Mouse (Mus musculus) cerebellum, postnatal 25 days (tissue): ENCODE data around the gene Rps6ka1.

Source experiments
- DNase-seq, 2 experiments: peaks; one replicate each; pipeline ENCODE4 v3.0.0; 2021; ENCODE audit warnings: mixed read lengths in 2 of 2

The Rps6ka1 gene

GRCm38 (mm10) chr4:133896984-133897383 is 9.4 kb upstream of the Rps6ka1 start:
- DNase-seq: no peak

DNA sequence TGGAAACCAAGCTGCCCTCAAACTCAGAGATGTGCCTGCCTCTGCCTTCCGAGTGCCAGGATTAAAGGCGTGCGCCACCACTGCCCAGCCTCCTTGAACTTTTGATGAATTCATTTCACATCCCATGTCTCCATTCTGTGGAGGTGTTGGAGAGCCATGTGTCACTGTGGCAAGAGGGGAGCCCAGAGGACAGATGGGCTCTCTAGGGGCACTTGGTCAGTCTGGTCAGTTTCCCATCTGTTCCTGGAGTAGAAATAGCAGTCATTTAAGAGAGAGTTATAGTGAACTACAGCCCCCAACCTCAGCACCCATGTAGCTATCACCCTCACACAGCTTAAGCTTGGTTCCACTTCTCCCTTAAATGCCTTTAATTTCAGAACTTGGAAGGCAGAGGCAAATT is 8.4 kb upstream of the Rps6ka1 start:
- peak in 1 of 2 experiments; percentile 46 for DNase-seq

DNA sequence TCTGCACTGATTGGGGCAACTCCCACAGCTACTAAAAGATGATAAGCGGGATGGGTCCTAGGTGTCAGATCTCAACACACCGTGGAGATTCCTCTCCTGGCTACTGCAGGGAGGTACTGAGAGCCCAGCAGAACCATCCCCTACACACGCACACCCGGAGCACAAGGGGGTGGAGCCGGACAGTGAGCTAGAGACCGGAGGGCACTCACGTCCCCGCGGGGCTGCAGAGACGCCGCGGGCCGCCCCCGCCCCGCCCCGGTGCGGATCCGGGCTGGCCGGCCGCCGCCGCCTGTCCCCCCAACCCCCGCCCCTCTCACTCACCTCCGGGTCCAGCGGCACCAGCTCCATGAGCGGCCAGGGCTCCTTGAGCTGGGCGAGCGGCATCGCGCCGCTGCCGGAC is 348 bp downstream of the Rps6ka1 start:
- peak; percentile 78 to 81 for DNase-seq

GRCm38 (mm10) chr4:133885991-133886501 is 1.6 kb downstream of the Rps6ka1 start:
- peak; percentile 64 to 73 for DNase-seq

- peak; percentile 76 to 79 for DNase-seq
Observed at GRCm38 (mm10) chr4:133885331-133885730, 2.3 kb downstream of the Rps6ka1 start.

DNA sequence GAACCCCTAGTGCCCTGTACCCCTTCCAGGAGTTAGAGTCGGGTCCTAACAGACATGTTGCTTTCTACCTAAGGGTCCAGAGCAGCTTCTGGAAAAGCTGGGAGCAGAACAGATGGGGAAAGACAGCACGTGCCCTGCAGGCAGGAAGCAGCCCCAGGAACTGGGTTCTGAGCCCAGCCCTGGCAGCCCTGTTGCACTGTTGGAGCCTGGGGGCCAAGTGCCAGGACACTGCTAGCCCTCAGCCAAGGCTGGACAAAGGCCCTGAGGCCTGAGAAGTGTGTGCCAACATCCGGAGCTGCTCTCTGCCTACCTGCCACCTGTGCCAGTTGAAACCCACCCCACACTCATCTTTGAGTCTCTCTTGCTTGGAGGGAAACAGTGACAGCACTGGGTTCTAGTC is 2.7 kb downstream of the Rps6ka1 start:
- peak; percentile 98 for DNase-seq

- no peak for DNase-seq
Observed at GRCm38 (mm10) chr4:133884127-133884753, 3.4 kb downstream of the Rps6ka1 start.

DNA sequence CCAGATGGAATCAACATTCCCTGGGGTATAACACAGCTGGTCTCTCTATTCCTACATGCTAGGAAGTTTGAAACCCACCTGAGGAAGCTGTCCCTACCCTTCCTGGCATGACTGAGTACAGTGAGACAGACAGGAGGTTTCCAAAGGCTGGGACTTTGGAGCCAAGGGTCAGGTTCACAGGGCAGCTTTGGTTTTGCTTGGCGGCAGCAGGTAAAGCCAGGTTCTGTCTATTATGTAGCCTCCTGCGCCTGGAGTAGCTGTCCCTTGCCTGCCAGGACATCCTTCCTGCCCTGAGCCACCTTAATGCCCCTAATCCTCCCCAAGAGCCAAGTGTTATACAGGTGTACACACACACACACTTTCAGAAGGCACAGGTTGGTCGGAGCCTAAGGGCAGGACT is 5.7 kb downstream of the Rps6ka1 start:
- DNase-seq: no peak

- DNase-seq: peak in 1 of 2 experiments; percentile 55
Observed at GRCm38 (mm10) chr4:133881399-133881798, 6.2 kb downstream of the Rps6ka1 start.

DNA sequence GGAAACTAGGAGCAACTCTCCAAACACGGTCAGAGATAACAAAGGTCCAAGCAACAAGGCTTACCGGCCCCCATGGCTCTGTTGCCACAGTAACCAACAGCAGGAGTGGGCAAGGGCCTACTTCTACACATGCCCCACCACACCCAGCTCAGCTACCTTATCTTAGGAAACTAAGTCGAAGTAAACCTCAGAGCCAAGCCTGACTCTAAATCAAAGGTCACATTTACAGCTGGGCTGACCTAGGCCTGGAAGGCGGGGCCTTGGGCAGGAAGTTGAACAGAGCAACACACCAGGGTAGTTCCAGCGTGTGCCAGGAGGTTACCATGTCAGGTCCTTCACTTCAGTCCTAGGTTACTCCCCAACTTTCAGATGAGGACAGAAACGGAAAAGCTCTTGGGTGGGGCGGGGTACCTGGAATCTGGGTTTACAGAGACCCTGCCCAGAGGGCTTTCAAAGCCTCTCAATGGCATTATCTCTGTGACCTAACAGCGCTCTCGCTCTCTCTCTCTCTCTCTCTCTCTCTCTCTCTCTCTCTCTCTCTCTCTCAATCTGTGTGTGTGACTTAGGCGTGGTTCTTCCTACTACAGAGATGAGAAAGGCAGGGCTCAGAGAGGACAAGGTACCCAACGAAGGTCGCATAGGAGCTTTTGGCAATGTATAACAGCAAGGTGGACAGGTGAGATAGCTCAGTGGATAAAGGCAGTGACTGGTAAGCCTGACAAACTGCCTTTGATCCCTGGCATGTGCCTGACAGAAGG is 8.3 kb downstream of the Rps6ka1 start:
- no peak for DNase-seq

- DNase-seq: peak; percentile 6 to 58
Observed at GRCm38 (mm10) chr4:133877850-133878755, 9.5 kb downstream of the Rps6ka1 start.

DNA sequence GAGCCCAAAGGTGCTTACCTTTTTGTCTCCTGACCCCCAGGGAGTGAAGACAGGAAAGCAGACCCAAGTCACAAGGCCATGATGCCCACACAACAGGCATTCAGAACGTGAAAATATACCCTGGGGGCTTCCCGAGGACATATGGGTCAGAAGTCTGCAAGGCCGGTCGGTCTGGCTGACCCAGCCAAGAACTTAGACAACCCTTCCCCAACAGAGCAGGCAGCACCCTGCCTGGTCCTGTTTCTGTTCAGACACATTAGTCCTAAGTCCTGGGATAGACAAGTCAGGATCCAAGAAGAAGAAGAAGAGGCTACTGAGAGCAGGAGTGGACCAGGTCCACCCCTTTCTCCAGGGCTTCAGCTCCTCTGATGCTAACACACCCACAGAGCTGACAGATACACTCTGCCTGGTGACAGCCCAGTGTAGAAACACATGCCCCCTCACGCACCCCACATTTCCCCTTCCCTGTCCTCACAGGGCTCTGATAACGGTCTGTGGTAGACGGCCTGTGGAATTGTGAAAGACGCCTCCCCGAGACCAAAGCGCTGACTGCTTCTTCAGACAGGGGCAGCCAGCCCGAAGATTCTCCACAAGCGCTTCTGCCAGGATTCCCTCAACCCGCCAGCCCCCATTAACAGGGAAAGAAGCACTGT is 12.6 kb downstream of the Rps6ka1 start:
- DNase-seq: no peak

- no peak for DNase-seq
Observed at GRCm38 (mm10) chr4:133873926-133874864, 13.4 kb downstream of the Rps6ka1 start.

- no peak for DNase-seq
Observed at GRCm38 (mm10) chr4:133873431-133873851, 14.2 kb downstream of the Rps6ka1 start.

DNA sequence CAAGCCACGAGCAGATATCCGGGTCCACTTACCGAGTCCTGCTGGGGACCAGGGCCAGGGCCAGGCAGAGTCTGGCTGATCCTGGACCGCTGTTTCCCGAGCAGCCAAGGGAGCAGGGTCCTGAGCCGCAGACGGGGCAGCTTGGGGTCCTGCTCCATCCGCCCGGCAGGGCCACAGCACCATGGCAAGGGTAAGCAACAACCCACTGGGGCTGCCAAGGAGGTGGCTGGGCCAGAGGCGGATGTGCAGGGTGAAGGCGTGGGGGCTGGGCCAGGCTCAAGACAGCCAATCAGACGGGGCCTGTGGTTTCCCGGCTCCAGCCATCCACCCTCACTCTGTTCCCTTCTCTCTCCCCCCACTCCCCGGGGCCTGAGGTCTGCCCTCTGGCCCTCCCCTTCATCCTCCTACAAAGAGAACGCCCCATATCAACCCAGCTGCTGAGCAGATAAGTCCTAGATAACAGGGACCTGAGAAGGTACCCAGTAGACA is 14.7 kb downstream of the Rps6ka1 start:
- DNase-seq: peak; percentile 64 to 65

- no peak for DNase-seq
Observed at GRCm38 (mm10) chr4:133872222-133872811, 15.3 kb downstream of the Rps6ka1 start.

DNA sequence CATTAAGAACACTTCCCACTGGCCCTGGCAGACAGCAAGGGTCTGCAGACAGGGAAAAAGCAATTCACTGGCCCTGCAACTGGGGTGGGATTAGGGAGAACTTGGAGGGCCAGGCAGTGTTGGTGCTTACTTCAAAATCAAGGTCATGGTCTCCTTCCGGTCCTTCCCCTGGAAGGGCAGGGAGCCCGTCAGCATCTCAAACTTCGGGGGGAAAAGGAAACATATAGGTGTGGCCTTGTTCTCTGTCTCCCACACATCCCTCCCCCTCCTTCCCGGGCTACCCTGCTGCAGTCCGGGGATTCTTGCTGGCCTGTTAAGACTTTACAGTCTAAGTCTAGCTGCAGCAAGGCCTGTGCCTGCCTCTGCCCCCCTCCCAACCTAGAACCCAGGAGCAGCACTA is 22.4 kb downstream of the Rps6ka1 start:
- no peak for DNase-seq

GRCm38 (mm10) chr4:133864380-133864981 is 23.1 kb downstream of the Rps6ka1 start:
- no peak for DNase-seq

DNA sequence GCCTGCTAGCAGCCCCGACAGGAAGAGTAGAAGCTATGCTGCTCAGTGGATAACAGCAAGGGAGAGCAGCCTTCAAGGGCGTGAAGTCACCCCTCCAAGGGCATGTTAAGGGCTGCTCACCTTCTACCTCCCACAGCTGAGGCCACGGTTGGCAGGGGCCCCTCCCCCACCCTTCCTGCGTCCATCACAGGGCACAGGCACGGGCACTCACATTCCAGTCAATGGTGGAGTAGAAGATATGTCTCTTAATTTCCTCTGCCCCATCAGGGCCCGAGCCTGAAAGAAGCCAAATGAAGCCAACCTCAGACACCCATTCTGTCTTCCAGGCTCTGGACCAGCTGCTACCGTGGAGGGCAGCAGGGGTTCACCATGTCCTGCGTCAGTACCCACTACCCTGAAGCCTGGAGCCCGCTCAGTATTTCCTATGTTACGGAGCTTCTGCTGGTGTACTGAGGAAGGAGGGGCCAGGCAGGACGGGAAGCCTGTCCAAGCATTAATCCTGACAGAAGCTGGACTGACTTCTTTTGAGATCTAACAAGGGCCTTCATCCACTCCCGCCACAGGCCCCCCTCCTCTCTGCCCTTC is 23.7 kb downstream of the Rps6ka1 start:
- DNase-seq: no peak

DNA sequence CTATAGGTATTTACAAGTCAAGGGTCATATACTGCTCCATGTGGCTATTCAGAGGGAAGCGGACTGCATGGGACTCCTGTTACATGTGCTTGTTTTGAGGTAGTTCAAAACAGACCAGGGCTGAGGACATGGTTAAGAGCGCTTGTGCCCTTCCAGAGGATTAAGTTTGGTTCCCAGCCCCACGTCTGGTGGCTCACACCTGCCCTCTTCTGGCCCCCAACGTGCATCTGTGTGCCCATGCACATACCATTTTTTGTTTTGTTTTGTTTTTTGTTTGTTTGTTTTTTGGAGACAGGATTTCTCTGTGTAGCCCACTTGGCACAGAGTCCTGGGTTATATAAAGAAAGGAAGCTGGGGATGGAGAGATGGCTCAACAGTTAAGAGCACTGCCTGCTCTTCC is 30.1 kb downstream of the Rps6ka1 start:
- no peak for DNase-seq
